Mouse (Mus musculus) embryonic facial prominence, embryonic 11.5 days (tissue): ENCODE results near the gene Nlrp4c. TPM values are rescaled to one million over a fixed set of nuclear protein-coding genes. Genes with fewer than 3 reads are reported as not detected.
A peak's percentile ranks its signal among the peaks of the same experiment; 100 is the strongest.
"Not testable (repeated sequence)": the region's sequence is repeated elsewhere in the genome, so short reads cannot be mapped to it uniquely, and the experiment has no call there.

Experiments used
- ATAC-seq: fragments of 200-750 bp; cut with Nextera tagmentation; replicated peaks from 2 replicates; pipeline ENCODE4 v1.8.0; 2017; ENCODE audit warnings: low read depth; ENCODE audit not compliant: insufficient number of reproducible peaks, low FRiP score, low TSS enrichment
- DNase-seq: peaks from one replicate; pipeline ENCODE4 v3.0.0-alpha.2; 2015; ENCODE audit warnings: low spot score
- H3K27ac ChIP-seq: fragments of 300-500 bp; sonication (generic); replicated peaks from 2 replicates; pipeline ENCODE4 v1.5.1; 2014; ENCODE audit warnings: mild to moderate bottlenecking, low read depth, low read length, control low read depth
- H3K27me3 ChIP-seq: fragments of 300-500 bp; sonication (generic); 2 replicates; pipeline ENCODE4 v1.6.1; 2014; ENCODE audit warnings: mild to moderate bottlenecking, low read length, moderate library complexity, mixed read lengths; ENCODE audit not compliant: control insufficient read depth, insufficient read depth
- H3K36me3 ChIP-seq: fragments of 300-500 bp; sonication (generic); replicated peaks from 2 replicates; pipeline ENCODE4 v1.6.1; 2014; ENCODE audit warnings: low read depth, mild to moderate bottlenecking, low read length, moderate library complexity, mixed read lengths; ENCODE audit not compliant: control insufficient read depth, insufficient read depth
- H3K4me1 ChIP-seq: fragments of 300-500 bp; sonication (generic); 2 replicates; pipeline ENCODE4 v1.6.1; 2014; ENCODE audit warnings: low read length, mixed read lengths; ENCODE audit not compliant: control insufficient read depth, insufficient read depth
- H3K4me2 ChIP-seq: fragments of 300-500 bp; sonication (generic); 2 replicates; pipeline ENCODE4 v1.6.1; 2014; ENCODE audit warnings: low read depth, mild to moderate bottlenecking, control low read depth, low read length, moderate library complexity
- H3K4me3 ChIP-seq: fragments of 300-500 bp; sonication (generic); 2 replicates; pipeline ENCODE4 v1.5.1; 2014; ENCODE audit warnings: low read depth, low read length, control low read depth
- H3K9ac ChIP-seq: fragments of 300-500 bp; sonication (generic); replicated peaks from 2 replicates; pipeline ENCODE4 v1.6.1; 2014; ENCODE audit warnings: mild to moderate bottlenecking, control low read depth, low read length
- H3K9me3 ChIP-seq: fragments of 300-500 bp; sonication (generic); replicated peaks from 2 replicates; pipeline ENCODE4 v1.6.1; 2016; ENCODE audit warnings: mild to moderate bottlenecking, low read length, inconsistent platforms, mixed read lengths; ENCODE audit not compliant: control insufficient read depth
- WGBS: fragments of 180-500 bp; shearing (Covaris S2); extraction: QIAGEN DNeasy Blood & Tissue Kit; methylation state at CpG from one replicate; pipeline ENCODE4 v1.1.7; 2014; 5-methylcytosine and 5-hydroxymethylcytosine counted together
- polyA plus RNA-seq: library from polyadenylated mRNA; unstranded; fragments of >200 nt; fragmentation: Nextera tagmentation; extraction: Ambion mirVana; gene quantifications from 2 replicates; pipeline ENCODE4 v1.2.1, GENCODE M21; 2014

The Nlrp4c gene
- not detected in 2 replicates for polyA plus RNA-seq

DNA sequence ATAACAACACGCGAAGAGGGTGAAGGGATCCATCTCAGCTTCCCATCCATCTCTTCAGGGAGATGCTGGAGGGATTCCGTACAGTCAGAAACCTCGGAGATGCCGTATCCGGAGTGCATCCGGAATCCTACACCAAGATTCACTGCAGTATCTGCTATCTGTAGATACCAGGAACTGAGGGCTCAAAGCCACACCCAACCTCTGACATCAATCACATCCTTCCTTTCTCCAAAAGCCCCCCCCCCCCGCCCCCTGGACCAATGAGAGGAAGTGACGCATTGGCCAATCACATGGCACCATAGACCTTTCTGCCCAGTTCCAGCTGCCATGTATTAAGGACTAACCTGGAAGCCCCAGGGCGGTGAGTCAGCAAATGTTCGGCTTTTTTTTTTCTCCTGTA lies at the start of gene Nlrp4c:
Gene Nlrp4c (plus strand): TSS at position 301 of the 400 bp plus-strand sequence.
- H3K36me3 ChIP-seq: no peaks in the 10 kb centered on the region
- no peak within 1 kb of the TSS for H3K9ac ChIP-seq
- no peaks in the 10 kb centered on the region for H3K9me3 ChIP-seq
- no peak within 1 kb of the TSS for H3K27ac ChIP-seq
- H3K4me2 ChIP-seq: no peak within 1 kb of the TSS
- ATAC-seq (no peak), DNase-seq (no peak)
- no peaks in the 10 kb centered on the region for H3K4me1 ChIP-seq
- WGBS: 90% methylated on average over 11 of the region's 11 CpGs
- no peaks in the 10 kb centered on the region for H3K27me3 ChIP-seq
- H3K4me3 ChIP-seq: no peak within 1 kb of the TSS

DNA sequence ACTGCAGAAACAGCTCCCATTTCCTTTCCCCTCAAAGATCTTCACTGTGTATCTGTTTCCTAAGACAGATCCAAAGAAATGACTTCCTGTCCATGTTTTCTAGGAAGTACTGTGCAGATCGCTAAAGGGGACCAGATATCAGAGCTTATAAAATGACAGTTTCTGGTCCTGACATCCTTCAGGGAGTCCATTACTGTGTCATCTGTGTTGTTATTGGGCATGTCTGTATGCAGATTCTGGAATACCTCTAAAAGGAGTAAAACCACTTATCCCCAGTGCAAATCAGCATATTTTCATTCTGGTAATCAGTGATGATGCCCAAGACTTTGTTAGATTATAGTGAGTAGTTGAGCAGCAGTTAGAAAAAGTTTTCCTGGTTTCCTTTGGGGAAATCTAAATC lies 34.1 kb upstream of the Nlrp4c start, which contains the start of gene Vmn1r65:
Gene Vmn1r65 (minus strand): TSS at position 101 of the 400 bp plus-strand sequence.
- Histone ChIP-seq H3K4me3 (no peak within 1 kb of the TSS), H3K4me1 (no peaks in the 10 kb centered on the region), H3K9me3 (no peaks in the 10 kb centered on the region; the same call in 1 of the 2 replicates), H3K27me3 (no peaks in the 10 kb centered on the region), H3K27ac (no peak within 1 kb of the TSS), H3K9ac (no peak within 1 kb of the TSS), H3K36me3 (no peaks in the 10 kb centered on the region), H3K4me2 (no peak within 1 kb of the TSS)
- DNase-seq (no peak), ATAC-seq (no peak)
- 91% methylated on average over 1 of the region's 1 CpGs for WGBS

DNA sequence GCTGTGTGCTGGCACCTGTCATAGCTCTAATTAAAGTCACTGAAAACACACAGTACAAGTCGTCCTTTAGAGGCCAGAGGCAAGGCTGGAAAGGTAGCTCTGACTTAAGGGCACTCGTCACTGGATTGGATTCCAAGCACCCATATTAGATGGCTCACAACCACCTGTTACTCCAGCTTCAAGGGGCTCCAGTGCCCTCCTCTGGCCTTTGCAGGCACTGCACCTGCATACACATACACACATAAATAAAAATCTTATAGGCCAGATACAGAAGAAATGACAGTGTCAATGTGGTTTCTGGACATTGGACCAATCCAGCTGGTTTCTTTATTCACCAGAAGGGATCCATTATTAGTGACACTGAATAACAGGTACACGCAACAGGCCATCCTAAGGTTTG lies 74.5 kb downstream of the Nlrp4c start:
- no peak overlapping the region for H3K27ac ChIP-seq
- no peak for ATAC-seq
- no peak for DNase-seq
- no peak overlapping the region for H3K4me3 ChIP-seq
- no peak overlapping the region for H3K4me2 ChIP-seq
- no peaks in the 10 kb centered on the region for H3K36me3 ChIP-seq
- 62% methylated on average over 3 of the region's 3 CpGs for WGBS
- H3K27me3 ChIP-seq: no peaks in the 10 kb centered on the region
- no peaks in the 10 kb centered on the region for H3K9me3 ChIP-seq
- no peak overlapping the region for H3K9ac ChIP-seq
- no peaks in the 10 kb centered on the region for H3K4me1 ChIP-seq

DNA sequence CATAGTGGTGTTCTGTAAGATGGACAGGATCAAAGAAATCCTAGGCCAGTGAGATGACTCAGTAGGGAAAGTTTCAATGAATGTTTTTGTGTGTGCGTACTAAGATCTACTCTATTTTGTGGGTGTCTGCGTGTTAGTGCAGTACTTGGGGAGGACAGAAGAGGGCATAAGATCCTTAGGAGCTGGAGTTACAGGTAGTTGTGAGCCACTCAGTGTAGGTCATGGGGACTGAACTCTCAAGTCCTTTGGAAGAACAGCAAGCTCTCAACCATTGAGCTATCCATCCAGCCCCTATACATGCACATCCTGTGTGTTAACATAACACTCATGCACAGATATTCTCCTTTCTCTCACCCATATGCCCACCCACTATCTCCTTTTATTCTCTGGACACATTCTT lies 75.1 kb downstream of the Nlrp4c start:
- H3K4me3 ChIP-seq, H3K27ac ChIP-seq, H3K36me3 ChIP-seq, H3K9ac ChIP-seq, H3K9me3 ChIP-seq, H3K4me2 ChIP-seq, H3K27me3 ChIP-seq, DNase-seq, ATAC-seq, H3K4me1 ChIP-seq: not testable (repeated sequence)
- WGBS: 80% methylated on average over 2 of the region's 2 CpGs

DNA sequence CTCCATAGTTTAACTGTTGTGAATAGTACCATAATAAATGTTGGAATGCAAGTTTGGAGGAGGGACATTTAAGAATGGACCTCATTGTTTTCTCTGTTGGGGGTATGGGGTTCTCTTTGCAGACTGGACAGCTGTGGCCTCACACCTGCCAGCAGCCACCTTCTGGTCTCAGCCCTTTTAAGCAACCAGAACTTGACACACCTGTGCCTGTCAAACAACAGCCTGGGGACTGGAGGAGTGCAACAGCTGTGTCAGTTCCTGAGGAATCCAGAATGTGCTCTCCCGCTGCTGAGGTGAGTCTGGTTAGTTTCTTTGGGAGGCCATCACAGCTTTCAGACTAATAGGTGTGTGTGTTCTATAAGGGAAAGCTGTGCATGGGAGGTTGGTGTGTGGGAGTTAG lies 76.2 kb downstream of the Nlrp4c start:
- not testable (repeated sequence) for H3K27me3 ChIP-seq, H3K9me3 ChIP-seq, H3K4me3 ChIP-seq, H3K4me2 ChIP-seq, ATAC-seq, H3K36me3 ChIP-seq, DNase-seq, H3K27ac ChIP-seq, H3K4me1 ChIP-seq, H3K9ac ChIP-seq
- 64% methylated on average over 1 of the region's 1 CpGs for WGBS

DNA sequence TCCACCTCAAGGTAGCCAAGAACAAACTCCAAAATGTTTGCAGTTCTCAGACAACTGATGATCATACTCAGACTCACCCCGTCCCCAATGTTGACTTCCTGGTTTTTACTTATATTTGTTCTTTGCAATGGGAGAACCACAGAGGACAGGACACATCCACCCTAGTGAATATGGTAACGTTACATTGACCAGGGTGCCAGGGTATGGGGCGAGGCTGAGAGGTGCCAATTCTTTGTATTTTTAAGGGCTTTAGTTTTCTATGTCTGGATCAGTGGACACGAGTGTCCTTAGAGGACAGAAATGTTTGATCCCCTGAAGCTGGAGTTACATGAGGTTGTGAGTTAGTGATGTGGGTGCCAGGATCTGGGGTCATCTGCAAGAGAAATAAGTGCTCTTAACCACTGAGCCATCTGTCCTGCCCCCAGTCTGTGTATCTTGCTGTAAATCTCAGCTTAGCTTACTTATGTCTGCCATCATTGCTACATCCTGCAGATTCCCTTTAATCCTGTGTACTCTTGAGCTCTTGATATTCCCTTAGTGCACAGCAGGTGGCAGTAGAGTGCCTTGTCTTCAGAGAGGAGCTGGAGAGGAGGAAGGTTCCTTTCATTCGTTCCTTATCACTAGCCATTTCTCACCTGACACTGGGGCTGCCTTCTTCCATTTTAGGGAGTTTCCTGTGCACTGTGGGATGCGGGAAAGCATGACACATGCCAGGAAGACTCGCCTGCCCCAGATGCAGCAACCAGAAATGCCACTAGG lies 81.9 kb downstream of the Nlrp4c start:
- H3K4me3 ChIP-seq: no peak overlapping the region
- ATAC-seq (0 out of 2 replicates have a peak, but pooled peaks have one; percentile 12), DNase-seq (peak; percentile 80)
- H3K27ac ChIP-seq: no peak overlapping the region
- H3K36me3 ChIP-seq: peaks cover 1% of the 10 kb centered on the region; the same call in 1 of the 2 replicates
- H3K4me2 ChIP-seq: no peak overlapping the region
- H3K4me1 ChIP-seq: no peaks in the 10 kb centered on the region
- no peak overlapping the region for H3K9ac ChIP-seq
- H3K9me3 ChIP-seq: no peaks in the 10 kb centered on the region
- WGBS: 38% methylated on average over 7 of the region's 7 CpGs
- no peaks in the 10 kb centered on the region for H3K27me3 ChIP-seq

DNA sequence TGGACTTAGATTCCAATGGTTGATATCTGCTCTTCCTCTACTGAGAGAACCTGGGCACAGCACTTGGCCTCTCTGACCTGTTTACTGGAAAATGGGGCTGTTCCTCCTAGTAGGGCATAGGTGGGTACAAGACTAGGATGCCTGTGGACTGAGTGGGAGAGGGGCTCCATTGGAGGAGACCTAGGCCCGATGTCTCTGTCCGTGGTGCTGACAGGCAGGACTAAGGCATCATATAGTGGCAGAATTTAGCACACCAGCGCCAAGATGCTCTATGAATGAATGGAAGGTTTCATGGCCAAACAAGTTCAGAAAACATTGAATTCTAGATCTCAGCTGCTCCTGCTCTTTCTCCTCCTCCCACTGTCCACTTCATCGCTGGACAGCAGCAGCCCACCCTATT lies 85.4 kb downstream of the Nlrp4c start:
- H3K27me3 ChIP-seq: no peaks in the 10 kb centered on the region
- H3K9me3 ChIP-seq: no peaks in the 10 kb centered on the region
- H3K4me1 ChIP-seq: no peaks in the 10 kb centered on the region
- H3K36me3 ChIP-seq: peaks cover 15% of the 10 kb centered on the region
- WGBS: 51% methylated on average over 4 of the region's 4 CpGs
- H3K4me2 ChIP-seq: no peak overlapping the region
- H3K9ac ChIP-seq: no peak overlapping the region
- no peak overlapping the region for H3K27ac ChIP-seq
- ATAC-seq: no peak
- peak; percentile 48 for DNase-seq
- no peak overlapping the region for H3K4me3 ChIP-seq

DNA sequence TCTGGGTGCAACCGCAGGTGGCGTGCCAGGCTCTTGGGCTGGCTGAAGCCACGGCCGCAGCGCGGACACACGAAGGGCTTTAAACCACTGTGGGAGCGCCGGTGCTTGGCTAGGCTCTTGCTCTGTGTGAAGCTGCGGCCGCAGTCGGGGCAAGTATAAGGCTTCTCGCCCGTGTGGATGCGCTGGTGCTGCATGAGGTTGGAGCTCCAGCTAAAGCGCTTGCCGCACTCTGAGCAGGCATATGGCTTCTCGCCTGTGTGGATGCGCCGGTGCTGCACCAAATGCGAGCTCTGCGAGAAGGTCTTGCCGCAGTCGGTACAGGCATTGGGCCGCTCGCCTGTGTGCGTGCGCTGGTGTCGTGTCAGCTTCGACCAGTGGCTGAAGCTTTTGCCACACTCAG lies 87.7 kb downstream of the Nlrp4c start:
- DNase-seq: no peak
- 0 out of 2 replicates have a peak, but pooled peaks have one; percentile 10 for ATAC-seq
- Histone ChIP-seq H3K36me3 (peaks cover 15% of the 10 kb centered on the region), H3K27ac (no peak overlapping the region), H3K4me1 (no peaks in the 10 kb centered on the region), H3K9me3 (no peaks in the 10 kb centered on the region), H3K4me3 (no peak overlapping the region), H3K9ac (no peak overlapping the region), H3K27me3 (no peaks in the 10 kb centered on the region), H3K4me2 (no peak overlapping the region)
- WGBS: 73% methylated on average over 30 of the region's 30 CpGs
